Mouse (Mus musculus) hindbrain, embryonic 13.5 days (tissue): ENCODE measurements at regions not wholly inside any gene's neighbourhood (a gene's known extent, or its start where the extent isn't known, plus 50 kb on each side); places are given as distances from the start of the nearest gene placed in this dataset.

Experiments used
- ATAC-seq: fragments of 200-750 bp; cut with Nextera tagmentation; 2 replicates; pipeline ENCODE4 v1.8.0; 2017; ENCODE audit warnings: moderate TSS enrichment; ENCODE audit not compliant: low FRiP score
- H3K27ac ChIP-seq: fragments of 300-500 bp; sonication (generic); 2 replicates; pipeline ENCODE4 v1.5.1; 2015; ENCODE audit warnings: inconsistent platforms, mild to moderate bottlenecking, moderate library complexity
- H3K27me3 ChIP-seq: fragments of 300-500 bp; sonication (generic); 2 replicates; pipeline ENCODE4 v1.6.1; 2015; ENCODE audit warnings: mild to moderate bottlenecking, inconsistent platforms
- H3K36me3 ChIP-seq: fragments of 300-500 bp; sonication (generic); 2 replicates; pipeline ENCODE4 v1.6.1; 2015; ENCODE audit warnings: mild to moderate bottlenecking, inconsistent platforms
- H3K4me1 ChIP-seq: fragments of 300-500 bp; sonication (generic); replicated peaks from 2 replicates; pipeline ENCODE4 v1.6.1; 2015; ENCODE audit warnings: inconsistent platforms
- H3K4me2 ChIP-seq: fragments of 300-500 bp; sonication (generic); 2 replicates; pipeline ENCODE4 v1.6.1; 2015; ENCODE audit warnings: inconsistent platforms, mild to moderate bottlenecking, moderate library complexity
- H3K4me3 ChIP-seq: fragments of 300-500 bp; sonication (generic); 2 replicates; pipeline ENCODE4 v1.5.1; 2015; ENCODE audit warnings: mild to moderate bottlenecking, inconsistent platforms
- H3K9ac ChIP-seq: fragments of 300-500 bp; sonication (generic); 2 replicates; pipeline ENCODE4 v1.6.1; 2015; ENCODE audit warnings: mild to moderate bottlenecking, inconsistent platforms
- H3K9me3 ChIP-seq: fragments of 300-500 bp; sonication (generic); 2 replicates; pipeline ENCODE4 v1.6.1; 2016; ENCODE audit warnings: inconsistent platforms
- WGBS: fragments of 180-500 bp; shearing (Covaris S2); methylation state at CpG from one replicate; pipeline ENCODE4 v1.1.7; 2015; 5-methylcytosine and 5-hydroxymethylcytosine counted together

DNA sequence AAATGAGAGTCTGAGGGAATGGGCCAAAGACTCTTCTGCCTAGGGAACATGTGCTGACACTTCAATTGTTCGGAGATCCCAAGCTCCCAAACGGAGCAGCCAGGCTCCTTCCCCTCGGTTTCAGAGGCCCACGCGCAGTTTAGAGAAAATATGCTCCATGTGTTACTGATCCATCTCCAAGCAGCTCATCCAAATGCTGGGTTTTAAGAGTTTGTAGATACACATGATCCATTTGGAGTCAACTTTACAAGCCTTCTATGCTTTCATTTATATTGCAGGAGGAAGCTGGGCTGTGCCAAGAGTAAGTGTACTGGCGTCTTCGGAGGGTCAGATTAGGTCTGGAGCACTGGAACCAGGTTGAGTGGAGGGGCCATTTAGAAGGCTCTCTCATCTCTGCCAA, 102.0 kb upstream of the Gdf10 start:
- Histone ChIP-seq H3K9ac (no peak overlapping the region), H3K4me3 (no peak overlapping the region), H3K4me1 (peaks cover 16% of the 10 kb centered on the region; the same call in 1 of the 2 replicates), H3K4me2 (no peak overlapping the region), H3K9me3 (no peaks in the 10 kb centered on the region), H3K27me3 (no peaks in the 10 kb centered on the region), H3K36me3 (no peaks in the 10 kb centered on the region), H3K27ac (no peak overlapping the region)
- ATAC-seq: no peak
- WGBS: 79% methylated on average over 7 of the region's 7 CpGs

DNA sequence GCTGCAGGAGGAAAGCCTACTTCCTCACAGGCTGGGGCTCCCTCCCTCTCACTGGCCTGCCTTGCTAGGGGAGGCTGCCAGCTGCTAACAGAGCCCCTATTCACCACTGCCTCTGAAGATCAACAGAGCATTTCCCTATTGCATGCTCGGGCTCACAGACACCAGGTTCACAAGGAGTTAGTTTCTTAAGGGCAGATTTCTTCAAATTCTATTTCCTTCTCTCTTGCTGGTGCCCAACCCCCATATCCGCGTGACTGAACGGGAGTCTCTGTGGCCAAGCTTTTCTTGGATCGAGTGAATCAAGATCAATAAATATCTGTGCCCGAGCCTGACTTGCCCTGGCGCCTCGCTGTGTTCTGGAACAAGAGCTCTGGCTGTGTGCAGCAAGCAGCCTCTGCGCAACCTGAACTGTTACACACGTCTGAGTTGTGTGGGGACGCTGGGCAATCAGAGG, 98.9 kb upstream of the Gdf10 start:
- 42% methylated on average over 11 of the region's 11 CpGs for WGBS
- peak overlapping the region; percentile 22; the same call in 1 of the 2 replicates for H3K4me2 ChIP-seq

DNA sequence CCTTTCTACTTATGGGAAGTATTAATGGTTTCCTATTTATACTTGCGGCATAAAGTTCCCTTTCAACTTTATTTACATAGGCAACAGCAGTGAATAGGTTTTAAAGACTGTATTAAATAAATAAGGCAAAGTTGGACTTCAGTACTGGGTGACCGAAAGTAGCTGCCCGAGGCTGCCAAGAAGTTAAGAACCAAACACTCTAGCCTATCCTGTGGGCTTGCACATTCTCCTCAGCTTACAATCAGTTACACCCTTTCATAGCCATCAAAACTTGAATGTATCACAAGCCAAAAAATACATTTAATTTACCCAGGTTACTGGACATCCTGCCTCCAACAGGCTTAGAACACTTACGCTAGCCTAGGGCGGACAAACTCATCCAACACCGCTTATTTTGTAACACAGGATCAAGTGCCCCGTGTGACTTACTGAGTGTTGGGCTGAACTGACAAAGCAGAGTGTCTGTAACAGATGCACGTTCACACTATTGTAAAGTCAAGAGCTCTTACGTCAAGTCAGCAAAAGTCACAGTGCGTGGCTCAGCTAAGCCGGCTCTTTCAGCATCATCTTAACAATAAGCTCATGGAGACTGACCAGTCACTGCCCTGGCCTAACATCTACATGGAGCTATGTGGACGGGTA, 97.3 kb upstream of the Gdf10 start:
- Histone ChIP-seq H3K27ac (no peak overlapping the region), H3K9ac (no peak overlapping the region), H3K9me3 (no peaks in the 10 kb centered on the region), H3K27me3 (no peaks in the 10 kb centered on the region), H3K36me3 (no peaks in the 10 kb centered on the region), H3K4me3 (no peak overlapping the region), H3K4me1 (peaks cover 9% of the 10 kb centered on the region; the same call in 1 of the 2 replicates), H3K4me2 (no peak overlapping the region)
- 89% methylated on average over 12 of the region's 12 CpGs for WGBS
- ATAC-seq: no peak

More for the DNA sequence above, 98.9 kb upstream of the Gdf10 start:
- ATAC-seq: peak; percentile 49; the same call in 1 of the 2 replicates
- H3K27ac ChIP-seq: 0 out of 2 replicates have a peak overlapping the region, but pooled peaks have one; percentile 24
- H3K4me3 ChIP-seq: no peak overlapping the region
- no peak overlapping the region for H3K9ac ChIP-seq
- no peaks in the 10 kb centered on the region for H3K27me3 ChIP-seq
- H3K36me3 ChIP-seq: no peaks in the 10 kb centered on the region
- H3K4me1 ChIP-seq: peaks cover 9% of the 10 kb centered on the region; the same call in 1 of the 2 replicates
- no peaks in the 10 kb centered on the region for H3K9me3 ChIP-seq

DNA sequence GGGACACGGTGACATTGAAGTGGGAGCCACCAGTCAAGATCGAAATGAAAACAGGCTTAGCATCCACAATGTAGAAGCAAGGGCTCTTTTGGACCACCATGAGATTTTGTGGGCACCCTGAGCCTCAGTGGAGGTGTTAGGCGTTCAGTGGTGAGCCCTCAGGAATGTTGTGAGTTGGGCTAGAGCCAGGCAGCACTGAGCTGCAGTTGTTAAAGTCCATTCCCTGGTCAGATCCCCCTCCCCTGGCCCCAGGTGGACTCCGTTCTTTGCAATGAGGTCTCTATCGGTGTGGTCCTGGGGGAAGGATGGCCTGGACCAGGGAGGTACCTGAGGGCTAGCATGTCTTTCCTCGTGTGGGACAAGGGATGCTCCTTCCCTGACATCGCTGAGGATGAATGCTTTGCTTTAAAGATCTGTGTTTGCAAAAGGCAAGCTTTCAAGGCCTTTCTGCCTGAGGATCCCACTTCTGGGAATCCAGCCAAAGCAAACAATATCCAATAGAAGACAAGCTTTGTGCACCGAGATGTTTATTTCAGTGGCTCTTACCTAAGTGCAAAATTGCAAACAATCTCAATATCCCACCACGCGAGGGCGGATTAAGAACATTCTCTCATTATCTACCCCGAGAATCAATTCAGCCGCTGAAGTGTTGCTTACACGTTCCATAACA, 90.6 kb upstream of the Gdf10 start:
- Histone ChIP-seq H3K9me3 (no peaks in the 10 kb centered on the region), H3K36me3 (no peaks in the 10 kb centered on the region), H3K4me1 (peaks cover 6% of the 10 kb centered on the region; the same call in 1 of the 2 replicates), H3K4me3 (no peak overlapping the region), H3K4me2 (no peak overlapping the region), H3K27ac (no peak overlapping the region), H3K27me3 (no peaks in the 10 kb centered on the region), H3K9ac (no peak overlapping the region)
- ATAC-seq: no peak
- 77% methylated on average over 14 of the region's 14 CpGs for WGBS

DNA sequence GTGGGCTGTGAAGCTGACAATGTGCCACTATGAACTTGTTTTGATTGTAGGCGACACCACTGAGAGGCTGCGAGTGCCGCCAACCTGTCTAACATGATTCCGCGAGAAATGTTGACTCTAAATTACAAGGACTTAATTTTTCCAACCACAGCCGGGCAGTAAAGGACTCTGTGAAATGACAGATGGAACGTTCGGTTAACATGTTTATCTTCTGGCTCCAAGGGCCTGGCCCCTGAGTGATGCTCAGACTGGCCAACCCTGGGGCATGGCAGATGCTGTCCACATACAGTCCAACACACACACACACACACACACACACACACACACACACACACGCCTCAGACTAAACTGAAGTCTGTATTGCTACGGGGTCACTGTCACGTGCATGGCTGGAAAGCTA, 87.0 kb upstream of the Gdf10 start:
- Histone ChIP-seq H3K27me3 (no peaks in the 10 kb centered on the region), H3K4me2 (no peak overlapping the region), H3K9me3 (no peaks in the 10 kb centered on the region), H3K4me1 (peaks cover 6% of the 10 kb centered on the region; the same call in 1 of the 2 replicates), H3K36me3 (no peaks in the 10 kb centered on the region), H3K9ac (no peak overlapping the region), H3K27ac (no peak overlapping the region), H3K4me3 (no peak overlapping the region)
- 89% methylated on average over 11 of the region's 11 CpGs for WGBS
- ATAC-seq: no peak

DNA sequence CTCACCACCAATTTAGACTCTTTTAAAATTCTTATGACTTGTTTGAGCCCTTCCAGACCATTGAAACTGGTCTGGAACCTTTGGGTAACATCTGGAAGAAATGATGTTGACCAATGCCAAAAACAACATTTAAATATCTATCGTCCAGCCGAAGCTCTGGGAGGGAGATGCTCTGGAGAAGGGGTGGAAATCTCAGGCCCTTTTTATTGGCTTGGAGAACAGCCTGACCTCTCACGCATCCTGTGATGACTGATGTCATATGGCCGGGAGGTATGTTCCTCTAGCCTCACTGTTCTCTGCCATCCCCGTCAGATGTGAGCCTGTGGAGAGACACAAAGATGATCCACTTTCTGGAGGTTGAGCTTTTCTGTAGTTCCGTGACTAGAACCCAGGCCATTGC, 81.6 kb upstream of the Gdf10 start:
- no peak overlapping the region for H3K4me3 ChIP-seq
- no peak overlapping the region for H3K27ac ChIP-seq
- no peak overlapping the region for H3K9ac ChIP-seq
- no peak for ATAC-seq
- no peaks in the 10 kb centered on the region for H3K36me3 ChIP-seq
- no peaks in the 10 kb centered on the region for H3K4me1 ChIP-seq
- H3K9me3 ChIP-seq: no peaks in the 10 kb centered on the region
- 86% methylated on average over 6 of the region's 6 CpGs for WGBS
- no peak overlapping the region for H3K4me2 ChIP-seq
- H3K27me3 ChIP-seq: no peaks in the 10 kb centered on the region

DNA sequence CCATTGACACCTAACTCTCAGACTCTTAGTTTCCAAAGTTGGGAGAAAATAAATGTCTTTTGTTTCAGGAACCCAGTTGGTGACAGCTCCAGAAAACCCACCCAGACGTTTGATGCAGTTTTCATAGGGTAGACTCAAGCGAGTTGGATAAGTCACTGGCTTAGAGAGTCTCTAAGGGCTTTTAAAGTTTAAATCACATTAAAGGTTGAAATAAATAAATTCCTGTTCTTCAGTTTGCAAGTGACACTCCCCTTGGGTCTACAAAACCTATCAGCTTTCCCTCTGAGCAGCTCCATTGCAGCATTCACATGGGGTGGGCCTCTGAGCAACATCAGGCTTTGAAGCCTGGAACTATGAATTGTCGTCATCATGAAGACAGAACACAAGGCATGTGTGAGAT, 69.9 kb upstream of the Gdf10 start:
- no peaks in the 10 kb centered on the region for H3K9me3 ChIP-seq
- H3K36me3 ChIP-seq: no peaks in the 10 kb centered on the region
- 86% methylated on average over 3 of the region's 3 CpGs for WGBS
- no peak overlapping the region for H3K9ac ChIP-seq
- H3K27me3 ChIP-seq: no peaks in the 10 kb centered on the region
- no peak overlapping the region for H3K4me3 ChIP-seq
- ATAC-seq: no peak
- H3K4me2 ChIP-seq: no peak overlapping the region
- H3K4me1 ChIP-seq: no peaks in the 10 kb centered on the region
- H3K27ac ChIP-seq: no peak overlapping the region

DNA sequence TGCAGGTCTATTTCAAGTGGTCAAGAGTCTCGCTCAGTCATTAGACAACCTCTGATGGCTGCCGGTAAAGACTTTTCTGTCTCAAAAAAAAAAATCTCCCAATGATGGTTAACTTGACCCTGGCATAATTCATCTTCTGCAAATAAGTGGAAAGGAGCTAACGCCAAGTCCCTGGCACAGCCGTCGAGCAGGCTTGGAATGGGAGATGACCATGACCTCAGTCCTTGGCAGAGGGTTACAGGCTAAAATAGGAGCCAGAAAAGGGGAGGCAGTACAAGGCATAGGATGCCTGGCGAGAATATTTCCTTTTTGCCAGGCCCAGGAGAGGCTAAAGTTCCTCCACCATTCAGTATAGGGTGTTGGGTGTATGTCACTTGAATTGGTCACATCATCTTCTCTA, 69.2 kb upstream of the Gdf10 start:
- Histone ChIP-seq H3K27ac (no peak overlapping the region), H3K9me3 (no peaks in the 10 kb centered on the region), H3K27me3 (no peaks in the 10 kb centered on the region), H3K4me1 (no peaks in the 10 kb centered on the region), H3K9ac (no peak overlapping the region), H3K4me2 (no peak overlapping the region), H3K36me3 (no peaks in the 10 kb centered on the region), H3K4me3 (no peak overlapping the region)
- WGBS: 91% methylated on average over 6 of the region's 6 CpGs
- ATAC-seq: no peak

DNA sequence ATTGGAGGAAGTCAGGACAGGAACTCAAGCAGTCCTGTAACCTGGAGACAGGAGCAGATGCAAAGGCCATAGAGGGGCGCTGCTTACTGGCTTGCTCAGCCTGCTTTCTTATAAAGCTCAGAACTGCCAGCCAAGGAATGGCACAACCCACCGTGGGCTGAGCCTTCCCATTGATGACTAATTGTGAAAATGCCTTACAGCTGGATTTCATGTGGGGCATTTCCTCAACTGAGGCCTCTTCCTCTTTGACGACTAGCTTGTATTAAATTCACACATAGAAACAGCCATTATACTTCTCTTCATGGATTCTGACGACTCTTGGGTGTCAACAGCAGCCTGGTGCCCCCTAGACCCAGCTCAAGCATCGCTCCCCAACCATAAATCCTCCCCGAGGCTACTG, 66.4 kb upstream of the Gdf10 start:
- no peaks in the 10 kb centered on the region for H3K36me3 ChIP-seq
- H3K27ac ChIP-seq: no peak overlapping the region
- no peak overlapping the region for H3K4me2 ChIP-seq
- no peak overlapping the region for H3K4me3 ChIP-seq
- no peak for ATAC-seq
- no peak overlapping the region for H3K9ac ChIP-seq
- WGBS: 82% methylated on average over 6 of the region's 6 CpGs
- H3K4me1 ChIP-seq: no peaks in the 10 kb centered on the region
- H3K27me3 ChIP-seq: no peaks in the 10 kb centered on the region
- no peaks in the 10 kb centered on the region for H3K9me3 ChIP-seq

DNA sequence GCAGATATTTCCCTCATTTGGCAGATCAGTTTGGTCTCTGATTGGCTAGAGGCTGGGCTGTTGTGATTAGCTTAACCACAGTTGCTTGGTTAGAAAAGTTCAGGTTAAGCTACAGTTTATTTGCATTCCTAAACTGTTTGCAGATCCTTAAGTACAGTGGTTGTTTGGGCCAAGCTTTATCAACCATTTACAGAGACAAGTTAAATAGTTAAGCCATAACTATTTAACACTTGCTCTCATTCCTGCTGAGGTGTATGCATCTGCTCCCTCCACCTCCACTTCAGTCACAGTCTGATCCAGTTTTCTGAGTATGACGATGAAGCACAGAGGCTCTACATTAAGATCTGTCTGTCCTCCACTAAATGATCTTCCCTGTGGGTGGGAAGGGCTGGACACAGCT, 58.6 kb upstream of the Gdf10 start:
- ATAC-seq: no peak
- no peak overlapping the region for H3K4me3 ChIP-seq
- H3K9ac ChIP-seq: no peak overlapping the region
- H3K4me1 ChIP-seq: no peaks in the 10 kb centered on the region
- H3K27ac ChIP-seq: no peak overlapping the region
- H3K4me2 ChIP-seq: no peak overlapping the region
- no peaks in the 10 kb centered on the region for H3K9me3 ChIP-seq
- WGBS: 74% methylated on average over 1 of the region's 1 CpGs
- no peaks in the 10 kb centered on the region for H3K36me3 ChIP-seq
- no peaks in the 10 kb centered on the region for H3K27me3 ChIP-seq

DNA sequence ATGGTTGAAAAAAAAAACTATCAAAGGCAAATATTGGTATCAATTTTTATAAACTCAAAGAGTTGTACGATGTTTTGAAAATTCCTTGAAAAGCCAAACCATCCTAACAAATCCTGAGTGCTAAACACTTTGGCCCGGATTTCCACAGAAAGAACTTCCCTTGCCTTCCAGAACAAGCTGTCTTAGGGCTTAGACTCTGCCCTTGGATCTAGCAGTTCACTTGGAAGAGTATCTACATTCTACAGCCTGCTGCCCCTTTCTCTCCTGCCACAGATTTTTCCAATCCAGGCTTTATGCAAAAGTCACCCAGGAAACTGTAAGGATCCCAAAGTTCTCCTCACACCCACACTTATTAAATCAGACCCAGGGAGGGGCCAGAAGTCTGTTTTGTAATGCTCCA, 57.6 kb upstream of the Gdf10 start:
- H3K4me1 ChIP-seq: no peaks in the 10 kb centered on the region
- ATAC-seq: no peak
- H3K9ac ChIP-seq: no peak overlapping the region
- no peaks in the 10 kb centered on the region for H3K9me3 ChIP-seq
- no peak overlapping the region for H3K4me3 ChIP-seq
- 91% methylated on average over 2 of the region's 2 CpGs for WGBS
- no peaks in the 10 kb centered on the region for H3K27me3 ChIP-seq
- no peak overlapping the region for H3K4me2 ChIP-seq
- H3K36me3 ChIP-seq: no peaks in the 10 kb centered on the region
- H3K27ac ChIP-seq: no peak overlapping the region

DNA sequence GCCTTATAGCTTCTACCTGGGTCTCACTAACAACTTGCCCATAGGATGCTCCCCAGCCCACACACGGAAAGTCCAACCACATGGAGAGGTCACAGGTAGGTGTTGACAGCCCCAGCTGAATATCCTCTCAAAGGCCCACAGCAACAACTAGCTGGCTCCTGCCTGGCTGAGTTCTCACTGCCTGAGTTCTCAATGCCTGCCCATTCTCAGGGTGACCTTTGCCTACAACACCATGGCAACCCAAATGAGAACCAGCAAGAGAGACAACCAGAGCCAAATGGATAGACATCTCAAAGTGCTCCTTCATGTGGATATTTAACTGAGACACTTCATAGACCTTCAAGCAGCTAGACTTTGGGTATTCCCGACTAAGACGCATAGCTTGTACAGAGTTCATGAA, 55.7 kb upstream of the Gdf10 start:
- Histone ChIP-seq H3K4me2 (no peak overlapping the region), H3K36me3 (no peaks in the 10 kb centered on the region), H3K9me3 (no peaks in the 10 kb centered on the region), H3K4me1 (no peaks in the 10 kb centered on the region), H3K27me3 (no peaks in the 10 kb centered on the region), H3K4me3 (no peak overlapping the region), H3K9ac (no peak overlapping the region), H3K27ac (no peak overlapping the region)
- no peak for ATAC-seq
- 88% methylated on average over 3 of the region's 3 CpGs for WGBS
